Mouse (Mus musculus): ENCODE results near the gene H3f3a.
"Not testable (repeated sequence)": the region's sequence is repeated elsewhere in the genome, so short reads cannot be mapped to it uniquely, and the experiment has no call there.

H3f3a gene

GRCm38 (mm10) chr1:180813885-180814740 is at the start of gene H3f3a:
H3f3a (minus strand) TSS chr1:180813943.
- peak; percentile 57 to 74 for DNase-seq (ENCODE audit: low read depth in 1 of 2, low spot score in 2 of 2)

GRCm38 (mm10) chr1:180860030-180860429 is 46.3 kb upstream of the H3f3a start:
- DNase-seq (ENCODE audit: low read depth in 1 of 2, low spot score in 2 of 2), result no peak

- no peak for DNase-seq (ENCODE audit: low read depth in 1 of 2, low spot score in 2 of 2)
These were observed 45.0 kb upstream of the H3f3a start for GRCm38 (mm10) chr1:180858763-180859162.

- peak; percentile 100 for DNase-seq (ENCODE audit: low read depth in 1 of 2, low spot score in 2 of 2)
These were observed 36.9 kb upstream of the H3f3a start, which contains the start of gene Sde2 for GRCm38 (mm10) chr1:180850316-180851270. Sde2 (plus strand) TSS chr1:180851127.

GRCm38 (mm10) chr1:180849701-180850301 is 36.1 kb upstream of the H3f3a start:
- DNase-seq (ENCODE audit: low read depth in 1 of 2, low spot score in 2 of 2), result no peak

GRCm38 (mm10) chr1:180848511-180849241 is 34.9 kb upstream of the H3f3a start:
- peak; percentile 78 to 85 for DNase-seq (ENCODE audit: low read depth in 1 of 2, low spot score in 2 of 2)

- peak in 1 of 2 experiments; percentile 44 for DNase-seq (ENCODE audit: low read depth in 1 of 2, low spot score in 2 of 2)
These were observed 34.4 kb upstream of the H3f3a start for GRCm38 (mm10) chr1:180848114-180848510.

- no peak for DNase-seq (ENCODE audit: low read depth in 1 of 2, low spot score in 2 of 2)
These were observed 28.0 kb upstream of the H3f3a start for GRCm38 (mm10) chr1:180841561-180842300.

- DNase-seq (ENCODE audit: low read depth in 1 of 2, low spot score in 2 of 2), result no peak
These were observed 25.6 kb upstream of the H3f3a start for GRCm38 (mm10) chr1:180839201-180839910.

GRCm38 (mm10) chr1:180838014-180838413 is 24.3 kb upstream of the H3f3a start:
- DNase-seq (ENCODE audit: low read depth in 1 of 2, low spot score in 2 of 2), result no peak

- no peak for DNase-seq (ENCODE audit: low read depth in 1 of 2, low spot score in 2 of 2)
These were observed 23.4 kb upstream of the H3f3a start for GRCm38 (mm10) chr1:180837186-180837585.

- DNase-seq (ENCODE audit: low read depth in 1 of 2, low spot score in 2 of 2), result not testable (repeated sequence)
These were observed 22.7 kb upstream of the H3f3a start for GRCm38 (mm10) chr1:180836467-180836866.

GRCm38 (mm10) chr1:180835273-180836015 is 21.7 kb upstream of the H3f3a start:
- peak in 1 of 2 experiments; percentile 37 for DNase-seq (ENCODE audit: low read depth in 1 of 2, low spot score in 2 of 2)

GRCm38 (mm10) chr1:180830588-180831346 is 17.0 kb upstream of the H3f3a start:
- no peak for DNase-seq (ENCODE audit: low read depth in 1 of 2, low spot score in 2 of 2)

- no peak for DNase-seq (ENCODE audit: low read depth in 1 of 2, low spot score in 2 of 2)
These were observed 16.4 kb upstream of the H3f3a start for GRCm38 (mm10) chr1:180830175-180830574.

GRCm38 (mm10) chr1:180829775-180830174 is 16.0 kb upstream of the H3f3a start:
- peak in 1 of 2 experiments; percentile 58 for DNase-seq (ENCODE audit: low read depth in 1 of 2, low spot score in 2 of 2)

GRCm38 (mm10) chr1:180826634-180827033 is 12.9 kb upstream of the H3f3a start:
- DNase-seq (ENCODE audit: low read depth in 1 of 2, low spot score in 2 of 2), result peak in 1 of 2 experiments; percentile 60

- no peak for DNase-seq (ENCODE audit: low read depth in 1 of 2, low spot score in 2 of 2)
These were observed 11.0 kb upstream of the H3f3a start for GRCm38 (mm10) chr1:180824721-180825120.

All from monocyte, adult 2 months (primary cell).